Mouse (Mus musculus) left cerebral cortex, postnatal 36 days (tissue): ENCODE data around the gene Lsp1. TPM values are rescaled to one million over a fixed set of nuclear protein-coding genes. Genes with fewer than 3 reads are reported as not detected.

ENCODE experiments used
- DNase-seq, 2 experiments: peaks; one replicate each; pipeline ENCODE4 v3.0.0; 2021 to 2022; ENCODE audit warnings: low spot score in 2 of 2, mixed read lengths in 1 of 2
- intact Hi-C: fragments of 180-260 bp; cut with DNase I; formaldehyde crosslinking; loops from one replicate; pipeline ENCODE4 v1.15.1; 2025
- total RNA-seq, 2 experiments: library from RNA; stranded (reverse); gene quantifications; 2 replicates each; pipeline ENCODE4 v1.2.3; 2021

The Lsp1 gene
- total RNA-seq, 2 experiments from 2014 or later = 8.1 to 8.7 TPM

DNA sequence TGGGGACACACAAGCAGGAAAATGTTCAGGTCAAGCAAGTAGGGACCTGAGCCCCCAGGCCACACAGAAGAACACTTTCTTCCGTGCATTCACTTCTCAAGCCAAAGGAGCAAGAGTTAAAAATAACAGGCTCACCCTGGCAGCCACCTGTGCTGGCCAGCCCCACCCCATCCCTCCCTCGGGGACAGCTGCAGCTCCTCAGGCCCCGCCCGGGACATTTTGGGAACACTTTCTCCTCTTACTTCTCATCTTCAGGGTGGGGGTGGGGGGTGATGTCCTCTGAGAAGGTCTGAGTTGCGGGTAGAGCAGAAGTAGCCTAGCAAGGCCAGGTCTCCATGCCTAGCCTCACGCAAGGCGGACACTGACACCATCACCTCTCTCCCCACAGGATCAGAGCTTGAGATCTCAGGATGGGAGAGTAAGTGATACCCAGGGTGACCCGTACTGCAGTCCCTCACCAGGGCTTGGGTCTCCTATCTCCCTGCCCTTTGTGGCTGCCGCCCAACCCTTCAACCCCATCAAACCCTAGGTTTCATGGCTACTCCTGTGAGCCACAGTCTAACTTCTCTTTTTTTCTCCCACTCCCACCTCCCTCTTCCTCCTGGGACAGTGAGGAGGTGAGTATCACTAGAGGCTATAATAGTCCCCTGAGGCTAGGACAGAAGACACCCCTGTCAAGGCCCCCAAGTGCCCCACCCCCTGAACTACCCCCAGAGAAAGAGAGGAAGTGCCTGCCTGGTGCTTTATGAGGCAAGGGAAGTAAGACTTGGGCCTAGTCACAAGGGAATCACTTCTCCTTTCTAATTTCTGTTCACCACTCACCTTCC, 18.3 kb upstream of the Lsp1 start:
- intact Hi-C loops = loop anchor here (2.0 to 5.0 kb wide), 3 partner anchors 35 to 229 kb away; no protein-coding TSS in a partner anchor
- DNase-seq = no peak

DNA sequence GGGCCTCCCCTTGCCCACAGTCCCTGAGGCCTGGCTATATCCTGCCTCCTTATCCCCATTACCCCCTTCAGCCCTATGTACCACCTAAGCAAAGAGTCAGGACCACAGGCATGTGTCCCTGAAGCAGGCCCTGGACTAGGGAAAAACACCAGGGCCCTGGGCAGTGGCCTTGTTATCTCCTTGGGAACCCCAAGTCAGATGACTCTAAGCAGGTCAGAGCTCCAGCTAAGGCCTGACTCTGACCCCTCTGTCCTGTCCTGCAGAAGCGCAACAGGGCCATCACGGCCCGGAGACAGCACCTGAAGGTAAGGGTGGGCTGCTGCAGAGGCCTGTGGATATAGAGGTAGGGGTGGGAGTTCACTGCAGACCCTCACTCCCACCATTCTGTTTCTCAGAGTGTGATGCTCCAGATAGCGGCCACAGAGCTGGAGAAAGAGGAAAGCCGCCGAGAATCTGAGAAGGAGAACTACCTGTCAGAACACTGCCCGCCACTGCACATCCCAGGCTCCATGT, 17.6 kb upstream of the Lsp1 start:
- intact Hi-C loops = loop anchor here (2.0 to 5.0 kb wide), 3 partner anchors 34 to 228 kb away; no protein-coding TSS in a partner anchor
- no peak for DNase-seq

DNA sequence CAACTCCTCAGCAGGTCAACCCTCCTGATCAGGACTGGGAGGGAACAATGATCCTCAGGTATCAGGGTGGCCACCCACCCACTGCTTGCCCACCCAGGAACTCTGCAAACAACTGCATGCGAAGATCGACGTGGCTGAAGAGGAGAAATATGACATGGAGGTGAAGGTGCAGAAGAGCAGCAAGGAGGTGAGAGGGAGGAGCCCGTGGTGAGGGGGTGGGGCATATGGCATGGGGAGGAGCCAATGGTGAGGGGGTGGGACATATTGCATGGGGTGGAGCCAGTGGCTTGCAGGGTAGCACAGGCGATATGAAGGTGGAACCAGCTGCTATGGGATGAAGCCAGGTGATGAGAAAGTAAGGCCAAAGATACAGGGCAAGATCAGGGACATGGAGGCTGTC, 17.1 kb upstream of the Lsp1 start:
- no peak for DNase-seq
- intact Hi-C loops = loop anchor here (2.0 to 5.0 kb wide), 3 partner anchors 34 to 227 kb away; no protein-coding TSS in a partner anchor

DNA sequence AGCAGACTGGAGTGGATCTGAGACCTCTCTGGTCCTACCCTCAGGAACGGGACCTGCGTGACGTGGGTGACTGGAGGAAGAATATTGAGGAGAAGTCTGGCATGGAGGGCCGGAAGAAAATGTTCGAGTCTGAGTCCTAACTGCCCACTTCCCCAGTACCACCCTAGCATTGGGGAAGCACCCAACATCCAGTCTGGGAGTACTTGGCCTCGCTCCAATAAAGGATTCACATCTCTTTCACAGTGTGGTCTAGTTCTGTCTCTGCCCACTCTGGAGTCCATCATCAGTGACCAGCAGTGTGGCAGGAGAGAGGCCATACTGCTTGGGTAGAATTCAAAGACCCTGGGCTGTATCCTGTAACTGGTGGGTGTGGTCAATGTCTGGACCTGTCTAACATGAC, 16.4 kb upstream of the Lsp1 start:
- intact Hi-C loops = loop anchor here (5.0 kb wide), 2 partner anchors 33 to 93 kb away; no protein-coding TSS in a partner anchor
- no peak for DNase-seq

DNA sequence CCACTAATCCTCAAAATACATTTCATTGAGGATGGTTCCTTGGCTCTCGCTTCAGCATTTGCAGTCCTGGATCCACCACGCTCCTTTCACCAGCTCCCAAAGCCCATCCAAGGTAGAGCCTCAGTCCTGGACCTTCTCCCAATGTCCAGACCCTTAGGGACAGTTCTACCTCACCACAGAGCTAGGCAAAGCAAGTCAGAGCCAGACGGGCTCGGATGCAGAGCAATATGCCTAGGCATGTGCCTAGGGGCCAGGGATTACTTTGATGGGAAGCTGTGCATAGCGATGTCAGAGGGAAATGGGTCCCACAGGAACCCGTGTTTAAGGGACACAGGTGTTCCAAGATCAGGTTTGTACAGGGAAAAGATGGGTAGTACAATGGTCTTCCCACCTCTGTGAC, 15.3 kb upstream of the Lsp1 start:
- intact Hi-C loops = no loop called here
- DNase-seq = no peak

DNA sequence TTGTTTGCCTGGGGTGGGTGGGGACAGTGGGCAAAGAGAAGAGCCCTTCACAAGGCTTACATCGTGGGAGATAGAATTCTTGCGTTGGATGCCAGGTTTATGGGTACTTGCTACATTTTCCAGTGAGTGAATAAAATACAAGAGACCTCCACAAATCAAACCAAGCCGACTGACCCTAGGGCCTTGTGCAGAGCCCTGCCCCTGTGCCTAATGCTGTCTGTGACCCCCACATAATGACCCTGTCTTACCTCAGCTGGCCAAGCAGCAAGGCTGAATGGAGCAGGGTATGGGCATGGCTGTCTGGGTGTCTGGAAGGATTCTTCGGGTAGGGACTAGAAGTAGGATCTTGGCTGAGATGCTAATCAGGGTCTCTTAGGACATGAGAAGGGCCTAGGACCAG, 14.3 kb upstream of the Lsp1 start:
- intact Hi-C loops = no loop called here
- no peak for DNase-seq

- no peak for DNase-seq
- intact Hi-C loops = no loop called here
Measured at GRCm38 (mm10) chr7:142449038-142449617, 11.5 kb upstream of the Lsp1 start.

GRCm38 (mm10) chr7:142454706-142455105, 5.9 kb upstream of the Lsp1 start:
- intact Hi-C loops = no loop called here
- no peak for DNase-seq

DNA sequence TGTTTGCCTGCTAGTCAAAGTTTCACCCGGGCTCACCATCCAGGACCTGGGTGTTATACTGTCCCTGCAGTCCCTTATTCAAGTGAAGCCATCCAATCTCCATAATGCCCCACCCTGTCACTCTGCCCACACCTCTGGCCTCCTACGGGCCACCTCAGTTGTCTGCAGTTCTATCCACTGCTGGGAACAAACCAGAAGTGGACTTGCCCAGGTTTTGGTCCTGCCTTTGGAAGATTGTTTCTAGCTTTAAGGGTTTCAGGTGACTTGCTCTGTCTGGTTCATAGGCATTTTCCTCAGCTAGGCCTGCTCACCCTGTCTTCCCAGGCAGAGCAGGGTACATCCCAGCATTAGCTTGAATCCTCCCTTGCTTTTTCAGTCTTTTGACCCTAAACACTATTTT, 5.4 kb upstream of the Lsp1 start:
- intact Hi-C loops = no loop called here
- no peak for DNase-seq

DNA sequence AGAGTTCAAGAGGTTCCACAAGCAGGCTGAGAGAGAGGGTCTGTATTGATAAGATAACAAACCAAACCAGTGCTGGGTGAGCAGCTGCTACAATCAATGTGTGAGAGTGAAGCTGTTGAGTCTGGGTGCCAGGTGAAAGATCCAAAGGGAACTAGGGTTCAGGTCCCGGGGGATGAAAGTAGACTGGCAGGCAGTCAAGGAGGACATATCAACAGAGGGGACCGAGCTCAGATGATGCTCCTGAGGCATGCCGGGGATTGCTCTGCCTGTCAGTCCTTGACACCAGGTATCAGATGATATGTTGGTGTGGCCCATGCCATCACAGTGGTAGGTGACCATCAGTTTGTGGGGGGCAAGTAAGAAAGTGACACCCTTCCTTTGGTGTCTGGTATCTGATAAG, 3.8 kb upstream of the Lsp1 start:
- DNase-seq = no peak
- intact Hi-C loops = no loop called here

DNA sequence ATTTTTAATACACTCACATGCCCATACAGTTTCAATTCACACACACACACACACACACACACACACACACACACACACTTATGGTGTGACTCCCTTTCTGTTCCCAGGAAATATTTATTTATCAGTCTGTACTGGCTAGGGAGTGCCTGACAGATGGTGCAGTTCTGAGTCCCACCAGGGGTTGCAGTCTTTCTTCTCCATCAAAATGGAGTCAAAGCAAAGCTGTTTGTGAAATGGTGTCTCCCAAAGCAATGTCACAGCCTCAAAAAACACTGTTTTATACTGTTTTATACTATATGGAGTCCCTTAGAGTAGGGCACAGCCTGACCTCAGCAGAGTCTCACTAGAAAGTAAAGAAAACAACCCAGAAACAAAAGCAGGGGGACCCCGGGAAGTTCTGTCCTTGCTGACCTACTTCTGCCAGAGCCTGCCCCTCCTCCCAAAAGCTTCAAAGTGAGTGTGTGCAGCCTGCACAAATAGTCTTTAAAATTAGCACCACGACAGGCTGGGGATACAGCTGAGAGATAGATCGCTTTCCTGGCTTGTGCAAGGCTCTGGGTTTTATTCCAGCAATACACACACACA, 3.3 kb upstream of the Lsp1 start:
- no peak for DNase-seq

DNA sequence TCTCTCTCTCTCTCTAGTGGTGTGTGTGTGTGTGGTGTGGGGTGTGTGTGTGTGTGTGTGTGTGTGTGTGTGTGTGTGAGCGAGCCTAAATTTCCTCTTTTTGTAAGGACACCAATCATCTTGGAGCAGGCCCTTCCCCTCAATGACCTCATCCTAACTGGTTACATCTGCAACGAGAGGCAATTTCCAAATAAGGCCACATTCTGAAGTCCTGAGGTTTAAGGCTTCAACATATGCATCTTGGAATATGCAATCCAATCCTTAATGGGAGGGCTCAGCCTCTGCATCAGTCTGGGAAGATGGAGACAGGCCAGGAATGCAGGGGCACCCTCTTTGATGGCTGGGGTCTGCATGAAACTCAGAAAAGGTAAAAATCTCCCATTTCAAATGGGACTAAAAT, 2.6 kb upstream of the Lsp1 start:
- intact Hi-C loops = no loop called here
- DNase-seq = no peak

More for the DNA sequence above, 3.3 kb upstream of the Lsp1 start:
- intact Hi-C loops = no loop called here

DNA sequence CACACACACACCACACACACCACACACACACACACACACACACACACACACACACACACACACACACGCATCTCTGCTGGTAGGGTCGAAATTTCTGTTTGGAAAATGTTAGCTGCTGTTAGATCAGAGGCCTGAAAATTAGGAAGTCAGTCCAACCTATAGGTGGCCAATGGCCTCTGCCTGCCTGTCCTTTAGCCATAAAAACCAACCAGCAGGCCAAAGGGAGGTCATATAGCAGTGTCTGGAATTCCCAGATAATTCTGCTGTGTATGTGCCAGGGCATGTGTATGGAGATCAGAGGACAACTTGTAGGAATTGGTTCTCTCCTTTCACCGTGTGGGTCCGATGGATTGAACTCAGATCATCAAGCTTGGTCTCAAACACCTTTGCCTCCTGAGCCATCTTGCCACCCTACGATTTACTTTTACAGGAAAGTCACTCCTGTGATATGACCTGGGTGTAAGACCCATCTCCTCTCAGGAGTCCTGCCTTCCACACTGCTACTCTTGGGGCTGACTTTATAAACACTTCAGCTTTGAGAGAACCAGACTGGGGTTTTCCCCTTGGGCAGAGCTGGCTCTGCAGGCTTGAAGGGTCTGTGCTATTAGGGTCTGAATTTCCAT, 1.8 kb upstream of the Lsp1 start:
- intact Hi-C loops = no loop called here
- DNase-seq = no peak

GRCm38 (mm10) chr7:142459299-142459691, 1.3 kb upstream of the Lsp1 start:
- intact Hi-C loops = no loop called here
- no peak for DNase-seq

DNA sequence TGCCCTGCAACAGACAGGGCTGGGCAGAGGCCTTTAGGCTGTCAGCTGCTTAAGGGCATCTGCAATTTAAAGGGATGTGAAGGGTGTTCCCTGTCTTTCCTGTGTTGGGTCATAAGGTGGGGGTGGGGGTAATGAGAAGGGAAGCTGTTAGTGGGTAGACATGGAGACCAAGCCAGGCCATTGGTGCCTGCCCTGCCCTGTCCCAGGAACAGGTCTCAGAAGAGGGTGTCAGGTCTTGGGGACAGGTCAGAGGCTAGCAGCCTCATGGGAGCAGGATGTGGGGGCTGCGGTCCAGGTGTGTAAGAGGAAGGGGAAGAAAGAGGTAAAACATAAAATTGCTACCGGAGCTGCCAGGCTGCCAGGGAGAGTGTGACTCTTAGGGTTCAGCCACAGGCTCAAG, 837 bp downstream of the Lsp1 start:
- DNase-seq = no peak
- intact Hi-C loops = no loop called here

DNA sequence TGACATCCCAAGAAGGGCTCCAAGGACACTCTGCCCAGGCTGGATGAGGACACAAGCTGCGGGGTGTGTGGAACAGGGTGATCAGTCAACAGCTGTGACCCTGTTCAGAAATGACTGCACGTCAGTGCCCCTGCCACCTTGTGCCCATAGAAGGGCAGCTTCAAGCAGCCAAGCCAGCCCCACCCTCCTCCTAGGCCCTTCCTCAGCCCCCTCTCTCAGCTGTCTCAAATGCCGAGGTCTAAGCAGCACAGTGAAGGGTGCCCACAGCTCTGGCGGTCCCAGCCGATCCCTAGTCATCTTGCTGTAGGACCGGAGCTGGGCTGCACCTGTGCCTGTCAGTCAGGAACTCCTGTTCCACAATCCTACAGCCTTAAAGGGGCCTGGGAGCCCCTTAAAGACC, 1.6 kb downstream of the Lsp1 start:
- DNase-seq = no peak
- intact Hi-C loops = no loop called here

- intact Hi-C loops = no loop called here
Measured at GRCm38 (mm10) chr7:142462594-142463078, 2.0 kb downstream of the Lsp1 start.

GRCm38 (mm10) chr7:142470171-142470691, 9.6 kb downstream of the Lsp1 start:
- intact Hi-C loops = no loop called here
- no peak for DNase-seq

More at GRCm38 (mm10) chr7:142462594-142463078, 2.0 kb downstream of the Lsp1 start:
- no peak for DNase-seq

DNA sequence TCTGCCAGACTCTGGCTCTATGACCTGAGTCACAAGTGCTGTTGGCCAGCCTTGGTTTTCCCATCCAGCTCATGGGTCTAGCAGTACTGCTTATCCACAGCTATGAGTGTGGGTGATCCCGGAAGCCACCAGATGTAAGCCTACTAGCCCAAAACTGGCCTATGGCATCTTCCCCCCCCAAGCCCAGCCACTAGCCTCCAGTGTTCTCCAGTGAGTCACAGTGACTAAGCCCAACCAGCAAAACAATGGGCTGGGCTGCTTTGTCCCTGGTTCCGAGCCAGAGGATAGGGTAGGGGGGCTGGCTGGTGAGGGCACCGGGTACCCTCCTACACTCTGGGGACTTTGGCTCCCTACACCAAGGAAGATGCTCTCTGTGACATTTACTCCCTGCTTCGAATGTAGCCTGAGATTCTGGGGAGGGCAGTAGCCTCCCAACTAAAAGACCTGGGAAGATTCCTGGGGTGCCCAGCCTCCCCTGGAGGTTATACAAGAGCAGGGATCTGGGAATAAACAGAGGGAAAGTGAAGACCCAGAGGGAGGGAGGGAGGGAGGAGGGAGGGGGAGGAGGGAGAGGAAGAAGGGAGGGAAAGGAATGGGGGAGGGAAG, 10.3 kb downstream of the Lsp1 start:
- intact Hi-C loops = no loop called here
- no peak for DNase-seq
